Mouse (Mus musculus) heart, embryonic 15.5 days (tissue): Measurements from ENCODE around the gene Exoc6. TPM values are rescaled to one million over a fixed set of nuclear protein-coding genes. Genes with fewer than 3 reads are reported as not detected.
"Not testable (repeated sequence)": the region's sequence is repeated elsewhere in the genome, so short reads cannot be mapped to it uniquely, and the experiment has no call there.

ENCODE experiments used
- ATAC-seq: fragments of 200-750 bp; cut with Nextera tagmentation; replicated peaks from 2 replicates; pipeline ENCODE4 v1.8.0; 2017; ENCODE audit warnings: low read depth, moderate TSS enrichment; ENCODE audit not compliant: insufficient number of reproducible peaks, insufficient read depth, low FRiP score
- H3K27ac ChIP-seq: fragments of 300-500 bp; sonication (generic); 2 replicates; pipeline ENCODE4 v1.5.1; 2015; ENCODE audit warnings: mild to moderate bottlenecking, inconsistent platforms
- H3K27me3 ChIP-seq: fragments of 300-500 bp; sonication (generic); 2 replicates; pipeline ENCODE4 v1.6.1; 2015; ENCODE audit warnings: inconsistent platforms
- H3K36me3 ChIP-seq: fragments of 300-500 bp; sonication (generic); 2 replicates; pipeline ENCODE4 v1.6.1; 2015; ENCODE audit warnings: mild to moderate bottlenecking, inconsistent platforms
- H3K4me1 ChIP-seq: fragments of 300-500 bp; sonication (generic); replicated peaks from 2 replicates; pipeline ENCODE4 v1.6.1; 2015; ENCODE audit warnings: inconsistent platforms
- H3K4me2 ChIP-seq: fragments of 300-500 bp; sonication (generic); 2 replicates; pipeline ENCODE4 v1.6.1; 2015; ENCODE audit warnings: inconsistent platforms, mild to moderate bottlenecking, moderate library complexity
- H3K4me3 ChIP-seq: fragments of 300-500 bp; sonication (generic); 2 replicates; pipeline ENCODE4 v1.5.1; 2015; ENCODE audit warnings: mild to moderate bottlenecking, inconsistent platforms
- H3K9ac ChIP-seq: fragments of 300-500 bp; sonication (generic); 2 replicates; pipeline ENCODE4 v1.6.1; 2015; ENCODE audit warnings: mild to moderate bottlenecking, inconsistent platforms
- H3K9me3 ChIP-seq: fragments of 300-500 bp; sonication (generic); replicated peaks from 2 replicates; pipeline ENCODE4 v1.6.1; 2016; ENCODE audit warnings: inconsistent platforms
- WGBS: fragments of 180-500 bp; shearing (Covaris S2); methylation state at CpG from one replicate; pipeline ENCODE4 v1.1.7; 2015; ENCODE audit warnings: mixed read lengths; 5-methylcytosine and 5-hydroxymethylcytosine counted together
- polyA plus RNA-seq: library from polyadenylated mRNA; unstranded; fragments of >200 nt; fragmentation: Nextera tagmentation; extraction: Ambion mirVana; gene quantifications from 2 replicates; pipeline ENCODE4 v1.2.1, GENCODE M21; 2015

The Exoc6 gene
- polyA plus RNA-seq, 1 experiment from 2014 or later, result 18.8 TPM

GRCm38 (mm10) chr19:37525925-37526324 lies 24.3 kb upstream of the Exoc6 start:
- no peak overlapping the region for H3K4me3 ChIP-seq
- H3K36me3 ChIP-seq, result no peaks in the 10 kb centered on the region
- no peak overlapping the region for H3K9ac ChIP-seq
- ATAC-seq, result no peak
- H3K9me3 ChIP-seq, result no peaks in the 10 kb centered on the region
- no peak overlapping the region for H3K4me2 ChIP-seq
- no peaks in the 10 kb centered on the region; the same call in 1 of the 2 replicates for H3K27me3 ChIP-seq
- peaks cover 5% of the 10 kb centered on the region; the same call in 1 of the 2 replicates for H3K4me1 ChIP-seq
- 86% methylated on average over 11 of the region's 11 CpGs for WGBS
- no peak overlapping the region for H3K27ac ChIP-seq

- Histone ChIP-seq H3K9ac (no peak overlapping the region), H3K4me1 (no peaks in the 10 kb centered on the region), H3K4me3 (no peak overlapping the region), H3K36me3 (no peaks in the 10 kb centered on the region), H3K27ac (no peak overlapping the region), H3K9me3 (no peaks in the 10 kb centered on the region), H3K27me3 (no peaks in the 10 kb centered on the region; the same call in 1 of the 2 replicates), H3K4me2 (no peak overlapping the region)
- no peak for ATAC-seq
- WGBS, result 29% methylated on average over 8 of the region's 8 CpGs
Observed at GRCm38 (mm10) chr19:37526768-37527167, 23.4 kb upstream of the Exoc6 start.

GRCm38 (mm10) chr19:37527736-37528135 lies 22.5 kb upstream of the Exoc6 start:
- H3K27me3 ChIP-seq, H3K9me3 ChIP-seq, H3K27ac ChIP-seq, H3K9ac ChIP-seq, H3K4me1 ChIP-seq, H3K36me3 ChIP-seq, ATAC-seq, H3K4me2 ChIP-seq, H3K4me3 ChIP-seq: not testable (repeated sequence)
- WGBS, result 90% methylated on average over 3 of the region's 3 CpGs

- Histone ChIP-seq H3K4me3 (no peak overlapping the region), H3K9me3 (no peaks in the 10 kb centered on the region), H3K27ac (no peak overlapping the region), H3K4me2 (no peak overlapping the region), H3K4me1 (no peaks in the 10 kb centered on the region), H3K9ac (no peak overlapping the region), H3K27me3 (no peaks in the 10 kb centered on the region; the same call in 1 of the 2 replicates), H3K36me3 (no peaks in the 10 kb centered on the region)
- 49% methylated on average over 6 of the region's 6 CpGs for WGBS
- ATAC-seq, result no peak
Observed at GRCm38 (mm10) chr19:37528581-37528980, 21.6 kb upstream of the Exoc6 start.

DNA sequence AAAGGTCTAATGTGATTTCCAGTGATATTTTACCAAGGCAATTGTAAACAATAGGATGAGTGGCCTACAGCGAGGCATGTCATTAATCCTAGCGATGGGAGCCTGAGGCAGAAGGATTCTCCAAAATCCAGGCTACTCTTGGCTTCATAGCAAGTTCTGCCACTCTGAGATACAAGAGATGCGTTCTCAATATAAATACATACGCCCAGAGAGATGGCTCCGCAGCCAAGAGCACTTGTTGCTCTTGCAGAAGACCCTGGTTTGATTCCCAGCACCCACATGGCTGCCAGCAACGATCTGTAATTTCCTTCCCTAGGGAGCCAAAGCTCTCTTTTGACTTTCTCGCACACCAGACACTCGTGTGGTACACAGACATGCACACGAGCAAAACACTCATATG lies 20.9 kb upstream of the Exoc6 start:
- Histone ChIP-seq H3K4me2 (no peak overlapping the region), H3K4me1 (no peaks in the 10 kb centered on the region), H3K9me3 (no peaks in the 10 kb centered on the region), H3K36me3 (no peaks in the 10 kb centered on the region), H3K9ac (no peak overlapping the region), H3K27ac (no peak overlapping the region), H3K4me3 (no peak overlapping the region), H3K27me3 (no peaks in the 10 kb centered on the region; the same call in 1 of the 2 replicates)
- 83% methylated on average over 9 of the region's 9 CpGs for WGBS
- no peak for ATAC-seq

DNA sequence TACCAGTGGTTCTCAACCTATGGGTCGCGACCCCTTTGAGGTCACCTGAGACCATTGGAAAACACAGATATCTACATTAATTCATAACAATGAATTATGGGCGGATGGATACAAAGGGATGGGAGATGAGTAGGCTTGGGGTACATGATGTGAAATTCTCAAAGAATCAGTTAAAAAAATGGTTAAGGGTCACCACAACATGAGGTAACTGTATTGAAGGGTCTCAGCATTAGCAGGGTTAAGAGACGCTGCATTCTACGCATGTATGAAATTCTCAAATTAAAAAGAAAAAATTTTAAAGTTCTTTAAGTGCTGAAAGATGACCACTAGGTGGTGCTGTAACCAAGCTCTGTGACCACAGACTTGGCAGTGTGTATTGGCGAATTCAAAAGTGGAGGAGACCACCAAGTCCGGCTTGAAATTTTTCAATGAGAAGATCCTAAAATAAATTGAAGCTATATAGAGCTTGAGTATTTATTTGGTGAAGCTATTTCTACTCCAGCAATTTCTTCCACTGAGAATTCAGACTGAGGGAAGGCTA lies 20.2 kb upstream of the Exoc6 start:
- Histone ChIP-seq H3K9ac (no peak overlapping the region), H3K27me3 (no peaks in the 10 kb centered on the region; the same call in 1 of the 2 replicates), H3K36me3 (no peaks in the 10 kb centered on the region), H3K27ac (no peak overlapping the region), H3K9me3 (no peaks in the 10 kb centered on the region), H3K4me3 (no peak overlapping the region), H3K4me1 (no peaks in the 10 kb centered on the region), H3K4me2 (no peak overlapping the region)
- ATAC-seq, result no peak
- 27% methylated on average over 7 of the region's 7 CpGs for WGBS

DNA sequence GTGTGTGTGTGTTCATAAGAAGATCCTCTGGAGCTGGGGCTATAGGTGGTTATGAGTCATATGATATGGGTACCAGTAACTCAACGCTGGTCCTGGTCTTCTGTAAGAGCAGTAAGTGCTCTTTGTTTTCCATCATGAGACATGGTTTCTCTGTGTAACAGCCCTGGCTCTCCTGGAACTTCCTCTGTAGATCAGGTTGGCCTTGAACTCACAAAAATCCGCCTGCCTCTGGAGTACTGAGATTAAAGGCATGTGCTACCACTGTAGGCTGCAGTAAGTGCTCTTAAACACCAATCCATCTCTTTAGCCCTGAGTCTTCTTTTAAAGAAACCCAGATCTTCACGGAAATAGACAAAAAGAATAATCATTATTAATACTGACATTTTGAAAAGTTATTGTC lies 19.6 kb upstream of the Exoc6 start:
- ATAC-seq, result no peak
- Histone ChIP-seq H3K36me3 (no peaks in the 10 kb centered on the region), H3K4me3 (no peak overlapping the region), H3K4me2 (no peak overlapping the region), H3K9me3 (no peaks in the 10 kb centered on the region), H3K4me1 (no peaks in the 10 kb centered on the region), H3K27ac (no peak overlapping the region), H3K27me3 (no peaks in the 10 kb centered on the region; the same call in 1 of the 2 replicates), H3K9ac (no peak overlapping the region)
- 65% methylated on average over 3 of the region's 3 CpGs for WGBS

DNA sequence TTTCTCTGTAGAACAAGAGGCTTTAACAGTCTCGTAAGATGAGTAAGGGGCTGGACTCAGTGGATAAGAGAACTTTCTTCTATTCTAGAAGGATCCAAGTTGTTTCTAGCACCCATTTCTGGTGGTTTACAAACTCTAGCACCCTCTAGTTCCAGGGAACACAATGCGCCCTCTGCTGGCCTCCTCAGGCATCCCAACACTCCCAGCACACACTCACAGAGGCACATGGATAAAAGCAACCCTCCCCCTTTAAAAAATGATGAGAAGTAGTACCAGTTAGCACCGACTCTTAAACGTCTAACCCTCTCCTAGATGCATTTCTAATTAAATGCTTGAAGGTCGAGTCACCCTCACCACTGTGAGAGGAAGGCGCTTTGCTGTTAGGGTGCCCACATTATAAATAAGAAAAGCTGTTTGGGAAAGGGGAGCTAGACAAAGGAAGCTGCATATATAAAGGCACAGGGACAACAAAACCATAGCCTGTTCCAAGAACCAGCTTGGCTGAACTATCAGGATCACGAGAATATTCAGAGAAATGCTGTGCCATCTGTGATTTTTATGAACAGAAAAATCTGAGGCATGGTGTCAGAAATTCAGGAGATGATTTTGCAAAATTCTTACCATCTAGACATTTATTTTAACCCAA lies 18.9 kb upstream of the Exoc6 start:
- no peak for ATAC-seq
- H3K9ac ChIP-seq, result no peak overlapping the region
- H3K27me3 ChIP-seq, result no peaks in the 10 kb centered on the region; the same call in 1 of the 2 replicates
- no peaks in the 10 kb centered on the region for H3K9me3 ChIP-seq
- 55% methylated on average over 7 of the region's 7 CpGs for WGBS
- no peaks in the 10 kb centered on the region for H3K36me3 ChIP-seq
- H3K4me1 ChIP-seq, result no peaks in the 10 kb centered on the region
- no peak overlapping the region for H3K4me3 ChIP-seq
- H3K27ac ChIP-seq, result no peak overlapping the region
- no peak overlapping the region for H3K4me2 ChIP-seq

DNA sequence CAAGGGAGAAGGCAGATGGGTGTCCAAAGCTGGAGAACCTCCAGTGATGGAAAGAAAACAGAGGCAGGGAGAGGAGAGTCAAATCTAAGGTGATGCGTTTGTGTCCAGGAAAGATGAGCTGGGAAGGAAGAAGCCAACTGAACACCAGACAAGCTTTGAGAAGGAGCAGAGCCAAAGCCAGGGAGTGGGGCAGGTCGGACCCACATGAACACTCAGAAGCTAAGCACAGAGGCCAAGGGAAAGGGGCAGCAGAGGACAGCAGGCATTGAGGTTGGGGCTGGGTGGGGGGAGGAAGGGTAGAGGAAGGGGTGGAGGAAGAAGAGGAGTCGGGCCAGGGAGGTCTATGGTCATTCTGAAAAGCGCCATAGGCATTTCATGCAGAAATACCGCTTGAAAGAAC lies 17.0 kb upstream of the Exoc6 start:
- no peaks in the 10 kb centered on the region for H3K36me3 ChIP-seq
- H3K27me3 ChIP-seq, result no peaks in the 10 kb centered on the region
- ATAC-seq, result no peak
- H3K9me3 ChIP-seq, result no peaks in the 10 kb centered on the region
- H3K4me1 ChIP-seq, result peaks cover 6% of the 10 kb centered on the region; the same call in 1 of the 2 replicates
- H3K27ac ChIP-seq, result no peak overlapping the region
- H3K9ac ChIP-seq, result no peak overlapping the region
- 82% methylated on average over 5 of the region's 5 CpGs for WGBS
- no peak overlapping the region for H3K4me2 ChIP-seq
- no peak overlapping the region for H3K4me3 ChIP-seq

- Histone ChIP-seq H3K4me2 (no peak overlapping the region), H3K27me3 (no peaks in the 10 kb centered on the region), H3K36me3 (no peaks in the 10 kb centered on the region), H3K4me1 (peaks cover 18% of the 10 kb centered on the region), H3K27ac (no peak overlapping the region), H3K9me3 (no peaks in the 10 kb centered on the region), H3K9ac (no peak overlapping the region), H3K4me3 (no peak overlapping the region)
- no peak; the same call in 1 of the 2 replicates for ATAC-seq
- 36% methylated on average over 3 of the region's 3 CpGs for WGBS
Observed at GRCm38 (mm10) chr19:37534737-37535365, 15.4 kb upstream of the Exoc6 start.

DNA sequence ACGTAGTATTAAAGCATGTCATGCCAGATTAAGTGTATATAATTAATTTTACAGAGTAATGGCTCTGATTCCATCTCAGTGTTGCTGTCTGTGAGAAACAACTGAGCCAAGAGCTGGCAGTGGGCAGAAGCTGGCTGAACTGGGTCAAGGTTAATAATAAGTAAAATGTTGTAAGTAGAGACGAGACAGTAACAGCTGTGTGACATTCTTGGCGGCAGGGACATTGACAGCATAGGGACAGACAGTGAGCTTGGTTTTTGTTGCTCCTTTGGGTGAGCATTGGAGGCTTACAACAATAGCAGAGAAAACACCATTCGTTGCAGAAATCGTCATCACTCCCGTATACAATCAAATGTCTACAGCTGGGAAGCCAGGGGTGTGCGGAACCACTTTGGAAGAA lies 13.8 kb upstream of the Exoc6 start:
- Histone ChIP-seq H3K27ac (no peak overlapping the region), H3K9me3 (no peaks in the 10 kb centered on the region), H3K4me2 (no peak overlapping the region), H3K9ac (no peak overlapping the region), H3K4me1 (peaks cover 23% of the 10 kb centered on the region), H3K27me3 (no peaks in the 10 kb centered on the region), H3K36me3 (no peaks in the 10 kb centered on the region), H3K4me3 (no peak overlapping the region)
- WGBS, result 67% methylated on average over 7 of the region's 7 CpGs
- ATAC-seq, result no peak

- H3K27ac ChIP-seq, result no peak overlapping the region
- no peak overlapping the region for H3K4me2 ChIP-seq
- H3K4me1 ChIP-seq, result peaks cover 26% of the 10 kb centered on the region
- 49% methylated on average over 1 of the region's 1 CpGs for WGBS
- H3K36me3 ChIP-seq, result no peaks in the 10 kb centered on the region
- no peak overlapping the region for H3K9ac ChIP-seq
- no peaks in the 10 kb centered on the region for H3K27me3 ChIP-seq
- no peak overlapping the region for H3K4me3 ChIP-seq
- H3K9me3 ChIP-seq, result no peaks in the 10 kb centered on the region
- no peak for ATAC-seq
Observed at GRCm38 (mm10) chr19:37537717-37538116, 12.5 kb upstream of the Exoc6 start.
